Mouse (Mus musculus) T-helper 1 cell (primary cell): ENCODE results near the gene Ncor1.
"Not testable (repeated sequence)": the region's sequence is repeated elsewhere in the genome, so short reads cannot be mapped to it uniquely, and the experiment has no call there.

Experiments
- in situ Hi-C: fragments of 300-600 bp; cut with MboI, MseI; formaldehyde crosslinking; loops from one replicate; pipeline ENCODE4 v1.15.1; 2025; ENCODE audit warnings: high pct_unique_total_duplicates

Ncor1 gene

GRCm38 (mm10) chr11:62458780-62459179, 439 bp upstream of the Ncor1 start:
- in situ Hi-C loops = loop anchor here (10.0 kb wide), 2 partner anchors 64 to 106 kb away; no protein-coding TSS in a partner anchor

- in situ Hi-C loops = loop anchor here (10.0 kb wide), 2 partner anchors 63 to 107 kb away; no protein-coding TSS in a partner anchor
Observed at GRCm38 (mm10) chr11:62457891-62458270, 460 bp downstream of the Ncor1 start.

- in situ Hi-C loops = loop anchor here (10.0 kb wide), 2 partner anchors 63 to 107 kb away; no protein-coding TSS in a partner anchor
Observed at GRCm38 (mm10) chr11:62457241-62457890, 975 bp downstream of the Ncor1 start.

GRCm38 (mm10) chr11:62456483-62457172, 1.7 kb downstream of the Ncor1 start:
- in situ Hi-C loops = loop anchor here (10.0 kb wide), 2 partner anchors 62 to 108 kb away; no protein-coding TSS in a partner anchor

GRCm38 (mm10) chr11:62456021-62456482, 2.3 kb downstream of the Ncor1 start:
- in situ Hi-C loops = loop anchor here (10.0 kb wide), 2 partner anchors 61 to 109 kb away; no protein-coding TSS in a partner anchor

- in situ Hi-C loops = loop anchor here (10.0 kb wide), 2 partner anchors 60 to 110 kb away; no protein-coding TSS in a partner anchor
Observed at GRCm38 (mm10) chr11:62455193-62455592, 3.1 kb downstream of the Ncor1 start.

GRCm38 (mm10) chr11:62448971-62449370, 9.4 kb downstream of the Ncor1 start:
- in situ Hi-C loops = no loop called here

GRCm38 (mm10) chr11:62445799-62446198, 12.5 kb downstream of the Ncor1 start:
- in situ Hi-C loops = no loop called here

- in situ Hi-C loops = no loop called here
Observed at GRCm38 (mm10) chr11:62440670-62441315, 17.5 kb downstream of the Ncor1 start.

- in situ Hi-C loops = no loop called here
Observed at GRCm38 (mm10) chr11:62432211-62432610, 26.1 kb downstream of the Ncor1 start.

GRCm38 (mm10) chr11:62427105-62427504, 31.2 kb downstream of the Ncor1 start:
- in situ Hi-C loops = no loop called here

- in situ Hi-C loops = no loop called here
Observed at GRCm38 (mm10) chr11:62426266-62426665, 32.1 kb downstream of the Ncor1 start.

- in situ Hi-C loops = no loop called here
Observed at GRCm38 (mm10) chr11:62424525-62424924, 33.8 kb downstream of the Ncor1 start.

- in situ Hi-C loops = no loop called here
Observed at GRCm38 (mm10) chr11:62415026-62415425, 43.3 kb downstream of the Ncor1 start.

- in situ Hi-C loops = no loop called here
Observed at GRCm38 (mm10) chr11:62409611-62410010, 48.7 kb downstream of the Ncor1 start.

- in situ Hi-C loops = no loop called here
Observed at GRCm38 (mm10) chr11:62408848-62409247, 49.5 kb downstream of the Ncor1 start.

- in situ Hi-C loops = loop anchor here (10.0 kb wide), 2 partner anchors 58 to 62 kb away; partner anchors contain the start of genes Ncor1 and Pigl
Observed at GRCm38 (mm10) chr11:62396405-62396804, 61.9 kb downstream of the Ncor1 start.

GRCm38 (mm10) chr11:62388331-62388679, 70.0 kb downstream of the Ncor1 start:
- in situ Hi-C loops = no loop called here

GRCm38 (mm10) chr11:62387608-62388330, 70.6 kb downstream of the Ncor1 start:
- in situ Hi-C loops = no loop called here

- in situ Hi-C loops = not testable (repeated sequence)
Observed at GRCm38 (mm10) chr11:62377202-62377851, 81.0 kb downstream of the Ncor1 start.

GRCm38 (mm10) chr11:62371776-62372175, 86.6 kb downstream of the Ncor1 start:
- in situ Hi-C loops = no loop called here
